Mouse (Mus musculus): ENCODE data around the gene Olfr695. TPM values are rescaled to one million over a fixed set of nuclear protein-coding genes. Genes with fewer than 3 reads are reported as not detected.
"Not testable (repeated sequence)": the region's sequence is repeated elsewhere in the genome, so short reads cannot be mapped to it uniquely, and the experiment has no call there.

Olfr695 gene
- total RNA-seq (2021): not detected

DNA sequence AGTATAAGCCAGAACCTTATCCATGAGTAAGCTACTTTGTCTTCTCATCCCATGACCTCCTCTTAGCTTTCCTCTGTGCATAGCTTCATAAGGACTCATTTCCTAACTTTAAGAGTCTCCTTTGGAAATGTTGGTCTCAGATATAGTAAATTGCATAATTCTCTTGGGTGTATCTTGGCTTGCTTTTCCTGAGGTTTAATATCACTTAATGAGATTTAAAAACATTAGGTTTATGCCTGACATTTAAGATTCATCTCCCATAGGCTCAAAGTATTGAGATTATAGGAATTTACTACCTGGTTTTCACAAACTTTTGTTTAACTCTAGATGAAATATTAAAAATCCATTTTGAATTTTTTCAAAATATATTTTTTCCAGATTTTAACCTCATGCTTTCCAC, at the start of gene Olfr695:
Gene Olfr695 (minus strand): TSS at position 101 of the 400 bp plus-strand sequence.
- DNase-seq: no peak
- intact Hi-C loops (cut with DNase I): no loop called here

DNA sequence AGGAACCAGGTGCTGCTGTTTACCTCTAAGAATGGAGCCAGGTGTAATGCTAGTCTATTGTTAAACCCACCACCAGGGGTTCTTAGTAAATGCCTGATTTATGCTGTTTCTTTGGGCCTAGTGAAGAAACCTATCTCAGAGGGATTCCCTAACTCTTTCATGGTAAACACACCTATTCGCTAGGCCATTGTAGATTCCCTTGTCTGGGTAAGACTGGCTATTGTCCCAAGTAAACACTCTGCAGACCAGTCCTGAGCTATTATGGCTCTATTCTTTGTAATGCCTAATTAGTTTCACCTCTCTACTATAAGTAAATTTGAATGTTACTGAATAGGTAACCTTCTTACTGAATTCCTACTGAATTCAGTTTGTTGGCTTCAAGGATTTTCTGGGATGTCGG, 44.8 kb upstream of the Olfr695 start:
- intact Hi-C loops (cut with DNase I); DNase-seq: not testable (repeated sequence)

DNA sequence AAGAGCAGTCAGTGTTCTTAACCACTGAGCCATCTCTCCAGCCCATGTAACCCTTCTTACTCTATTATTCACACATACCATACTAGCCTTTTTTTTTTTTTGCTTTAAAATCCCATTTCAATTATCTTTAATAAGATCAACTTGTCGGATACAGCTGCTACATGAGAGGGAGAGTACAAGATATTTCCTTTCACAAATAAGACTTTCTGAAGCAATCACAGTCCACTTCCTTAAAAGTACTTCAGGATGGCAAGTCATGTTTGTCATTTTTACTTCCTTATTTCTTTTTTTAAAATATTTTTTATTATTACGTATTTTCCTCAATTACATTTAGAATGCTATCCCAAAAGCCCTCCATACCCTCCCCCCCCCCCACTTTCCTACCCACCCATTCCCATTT, 42.6 kb upstream of the Olfr695 start:
- intact Hi-C loops (cut with DNase I): no loop called here
- no peak for DNase-seq

DNA sequence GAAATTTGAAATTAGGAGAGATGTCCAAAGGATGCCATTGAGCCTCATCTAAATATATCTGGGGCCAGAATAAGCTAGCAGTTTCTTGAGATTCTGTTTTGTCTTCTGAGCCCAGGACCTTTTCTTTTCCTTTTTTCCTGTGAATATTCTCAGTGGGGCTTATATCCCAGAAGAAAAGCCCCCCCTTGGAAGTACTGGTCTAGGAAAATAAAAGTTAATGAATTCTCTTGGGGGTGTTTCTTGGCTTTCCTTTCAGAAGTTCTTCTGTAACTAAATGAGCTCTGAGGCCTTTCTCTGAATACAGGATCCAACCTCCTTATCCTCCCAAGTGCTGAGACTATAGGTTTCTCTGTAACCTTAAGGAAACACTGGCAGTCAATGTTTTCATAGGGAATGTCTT, 39.1 kb upstream of the Olfr695 start, which contains the start of gene Olfr698:
Gene Olfr698 (minus strand): TSS at position 101 of the 400 bp plus-strand sequence.
- DNase-seq: no peak
- intact Hi-C loops (cut with DNase I): no loop called here

DNA sequence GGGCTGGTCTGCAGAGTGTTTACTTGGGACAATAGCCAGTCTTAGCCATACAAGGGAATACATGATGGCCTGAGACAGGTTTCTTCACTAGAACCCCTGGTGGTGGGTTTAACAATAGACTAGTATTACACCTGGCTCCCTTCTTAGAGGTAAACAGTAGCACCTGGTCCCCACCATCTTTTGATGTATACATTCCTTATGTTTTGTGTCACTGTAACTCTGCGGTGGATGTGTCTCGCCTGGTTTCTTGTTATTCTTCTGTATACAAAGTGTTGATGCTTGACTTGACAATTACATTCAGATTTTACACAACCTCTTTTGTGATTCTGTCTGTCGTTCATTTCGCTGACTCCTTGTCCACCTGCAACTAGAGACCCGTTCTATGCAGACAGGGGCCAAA, 29.6 kb upstream of the Olfr695 start:
- intact Hi-C loops (cut with DNase I): no loop called here
- DNase-seq: no peak

DNA sequence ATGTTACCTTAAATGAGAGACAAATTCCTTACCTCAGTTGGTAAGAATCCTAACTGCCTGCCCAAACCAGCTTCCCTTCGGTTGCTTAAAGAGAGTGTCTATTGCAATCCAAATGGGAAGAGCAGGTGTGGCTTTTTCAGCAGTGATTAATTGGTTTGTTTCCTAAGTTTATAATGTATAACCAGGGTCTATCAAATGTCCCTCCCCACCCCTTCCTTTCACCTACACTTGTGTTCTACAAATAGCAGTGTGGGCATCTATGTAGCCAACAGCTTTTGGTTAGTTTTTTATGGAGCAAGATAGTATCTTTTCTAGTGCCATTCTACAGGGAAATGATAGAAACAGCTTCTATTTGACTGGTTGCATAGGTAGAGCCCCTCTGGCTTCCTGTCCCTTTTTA, 26.1 kb upstream of the Olfr695 start, which contains the start of gene Olfr697:
Gene Olfr697 (minus strand): TSS at position 101 of the 400 bp plus-strand sequence.
- intact Hi-C loops (cut with DNase I): no loop called here
- DNase-seq: no peak

DNA sequence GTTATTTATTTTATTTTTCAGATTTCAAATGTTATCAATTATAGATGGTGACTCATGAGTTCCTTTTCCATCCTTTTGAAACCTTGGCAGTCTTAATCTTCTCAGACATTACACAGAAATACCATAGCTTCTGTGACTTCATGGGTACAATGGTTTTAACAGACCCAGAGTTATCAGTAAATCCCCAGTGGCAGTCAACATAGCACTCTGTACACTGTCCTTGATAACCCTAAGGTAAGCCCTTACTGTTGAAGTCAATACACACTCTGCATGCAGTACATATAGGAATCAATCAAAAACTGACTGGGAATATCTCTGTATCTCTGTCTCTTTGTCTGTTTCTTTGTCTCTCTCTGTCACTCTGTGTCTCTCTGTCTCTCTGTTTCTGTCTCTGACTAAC, 20.8 kb upstream of the Olfr695 start:
- intact Hi-C loops (cut with DNase I): no loop called here
- no peak for DNase-seq

DNA sequence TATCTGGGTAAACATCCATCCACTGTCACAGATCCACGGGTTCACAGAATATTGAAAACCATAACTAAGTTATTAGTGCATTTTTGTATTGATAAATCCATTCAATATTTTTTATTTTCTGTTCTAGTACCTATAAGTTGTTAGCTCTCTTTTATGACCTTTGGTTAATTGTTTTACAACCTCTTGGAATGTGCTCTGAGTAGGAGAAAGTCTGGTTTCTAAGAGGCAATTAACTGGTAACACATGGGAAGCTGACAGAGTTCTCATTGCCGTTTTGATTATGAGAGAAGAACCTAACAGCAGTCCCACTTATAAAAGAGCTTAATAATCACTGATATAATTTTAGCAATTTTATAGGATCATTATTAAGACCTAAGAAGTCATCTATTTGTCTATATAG, 17.5 kb upstream of the Olfr695 start:
- no peak for DNase-seq
- intact Hi-C loops (cut with DNase I): no loop called here

DNA sequence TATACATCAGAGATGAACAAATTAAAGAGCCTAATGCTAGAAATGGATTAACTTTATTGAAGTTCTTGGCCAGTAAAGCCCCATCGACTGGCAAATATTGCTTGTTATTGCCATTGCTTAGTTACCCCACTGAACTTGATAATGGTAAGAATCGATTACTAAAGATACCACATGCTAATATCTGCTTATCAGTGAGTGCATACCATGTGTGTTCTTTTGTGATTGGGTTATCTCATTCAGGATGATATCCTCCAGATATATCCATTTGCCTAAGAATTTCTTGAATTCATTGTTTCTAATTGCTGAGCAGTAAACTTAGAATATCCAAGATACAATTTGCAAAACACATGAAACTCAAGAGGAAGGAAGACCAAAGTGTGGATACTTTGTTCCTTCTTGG, 9.5 kb upstream of the Olfr695 start:
- DNase-seq; intact Hi-C loops (cut with DNase I): not testable (repeated sequence)

DNA sequence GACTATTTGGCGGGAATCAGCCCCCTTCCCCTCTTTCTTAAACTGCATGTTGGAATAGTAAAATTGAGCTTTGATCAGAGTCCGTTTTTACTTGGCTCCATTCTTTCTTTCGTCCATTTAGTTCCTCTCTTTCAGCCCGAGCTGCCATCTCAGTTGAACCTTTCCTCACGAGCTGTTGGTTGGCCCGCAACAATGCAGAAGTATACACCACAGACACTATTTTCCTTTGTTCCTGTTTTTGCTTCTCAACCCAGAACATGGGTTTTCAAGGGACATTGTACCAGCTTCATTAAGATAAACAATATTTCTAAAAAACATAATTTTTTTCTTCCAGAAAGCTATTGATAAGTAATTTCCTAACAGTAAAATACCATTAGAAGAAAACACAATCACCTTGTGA, 4.7 kb downstream of the Olfr695 start:
- intact Hi-C loops (cut with DNase I): no loop called here
- no peak for DNase-seq

DNA sequence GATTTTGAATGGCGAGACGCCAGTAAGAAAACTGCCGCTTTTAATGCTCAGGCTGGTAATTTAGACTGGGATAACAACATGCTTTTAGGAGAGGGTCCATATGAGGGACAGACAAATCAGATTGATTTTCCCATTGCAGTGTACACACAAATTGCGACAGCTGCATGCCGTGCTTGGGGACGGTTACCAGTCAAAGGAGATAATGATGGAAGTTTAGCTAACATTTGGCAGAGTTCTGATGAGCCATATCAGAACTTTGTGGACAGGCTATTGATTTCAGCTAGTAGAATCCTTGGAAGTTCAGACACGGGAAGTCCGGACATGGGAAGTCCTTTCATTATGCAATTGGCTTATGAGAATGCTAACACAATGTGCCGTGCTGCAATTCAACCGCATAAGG, 8.5 kb downstream of the Olfr695 start:
- DNase-seq: not testable (repeated sequence)

DNA sequence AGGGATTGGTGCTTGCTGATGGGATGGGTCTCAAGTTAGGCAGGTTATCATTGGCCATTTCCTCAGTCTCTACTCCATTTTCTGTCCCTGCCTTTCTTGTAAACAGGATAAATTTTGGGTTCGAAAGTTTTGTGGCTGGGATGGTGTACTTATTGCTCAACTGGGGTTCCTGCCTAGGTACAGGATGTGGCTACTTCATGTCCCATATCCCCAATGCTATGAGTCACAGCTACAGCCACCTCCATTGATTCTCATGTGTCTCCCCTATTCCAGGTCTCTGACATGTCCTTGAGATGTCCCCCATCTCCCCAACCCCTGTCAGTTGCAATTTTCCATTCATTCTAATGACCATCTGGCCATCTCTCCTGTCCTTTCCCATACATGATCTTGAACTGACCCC, 19.3 kb downstream of the Olfr695 start:
- DNase-seq: no peak
- intact Hi-C loops (cut with DNase I): no loop called here

More for the DNA sequence above, 8.5 kb downstream of the Olfr695 start:
- intact Hi-C loops (cut with DNase I): not testable (repeated sequence)

DNA sequence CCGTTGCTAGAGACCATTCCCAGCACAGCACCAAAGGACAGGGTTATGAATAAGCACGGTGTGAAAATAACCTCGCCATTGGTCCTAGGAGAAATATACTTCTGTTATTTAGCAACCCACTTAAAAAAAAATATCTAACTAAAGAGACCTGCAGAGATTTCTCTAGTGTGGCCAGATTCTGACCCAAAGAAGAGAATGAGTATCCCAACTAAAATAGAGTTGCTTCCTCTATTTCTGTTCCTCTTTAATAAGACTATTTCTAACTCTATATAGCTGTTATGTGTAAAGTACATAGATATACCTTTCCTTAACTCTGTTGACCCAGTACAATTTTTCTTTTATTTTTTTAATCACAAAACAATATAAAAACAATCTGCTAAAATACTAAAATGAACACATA, 23.2 kb downstream of the Olfr695 start:
- no peak for DNase-seq
- intact Hi-C loops (cut with DNase I): no loop called here

DNA sequence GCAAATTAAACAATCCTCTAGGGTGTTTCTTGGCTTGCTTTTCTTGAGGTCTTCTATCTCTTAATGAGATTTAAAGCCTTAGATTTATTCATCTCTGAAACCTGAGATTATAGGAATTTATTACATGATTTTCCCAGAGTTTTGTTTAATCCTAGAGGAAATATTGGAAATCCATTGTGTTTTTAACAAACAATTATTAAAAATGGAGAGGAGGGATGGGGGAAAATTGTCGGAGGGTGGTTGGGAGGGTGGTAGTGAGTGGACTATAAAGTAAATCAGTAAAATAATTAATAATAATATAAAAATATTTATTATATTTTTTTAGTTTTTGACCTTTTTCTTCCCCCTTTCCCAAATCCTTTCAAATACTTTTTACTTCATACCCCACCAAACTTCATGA, 24.5 kb downstream of the Olfr695 start, which contains the start of gene Olfr694:
Gene Olfr694 (minus strand): TSS at position 101 of the 400 bp plus-strand sequence.
- intact Hi-C loops (cut with DNase I): no loop called here
- no peak for DNase-seq

DNA sequence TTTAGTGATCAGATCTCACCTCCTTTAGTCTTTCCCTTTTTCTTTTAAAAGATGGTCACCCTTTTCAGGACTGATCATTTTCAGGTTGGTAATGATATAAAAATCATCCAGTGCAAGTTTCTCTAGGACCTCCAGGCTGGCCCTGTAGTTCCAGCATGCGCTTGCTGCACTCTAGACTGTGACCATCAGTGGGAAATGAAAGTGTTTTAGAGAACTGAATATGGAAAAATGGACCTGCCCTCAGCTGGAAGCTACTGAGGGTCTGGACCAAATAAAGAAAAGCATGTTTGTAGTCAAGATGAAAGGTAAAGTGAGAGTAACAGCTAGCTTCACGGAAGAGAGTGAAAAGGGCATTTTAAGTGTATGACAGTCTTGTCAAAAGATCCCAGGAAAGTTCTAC, 30.8 kb downstream of the Olfr695 start:
- no peak for DNase-seq
- intact Hi-C loops (cut with DNase I): no loop called here

DNA sequence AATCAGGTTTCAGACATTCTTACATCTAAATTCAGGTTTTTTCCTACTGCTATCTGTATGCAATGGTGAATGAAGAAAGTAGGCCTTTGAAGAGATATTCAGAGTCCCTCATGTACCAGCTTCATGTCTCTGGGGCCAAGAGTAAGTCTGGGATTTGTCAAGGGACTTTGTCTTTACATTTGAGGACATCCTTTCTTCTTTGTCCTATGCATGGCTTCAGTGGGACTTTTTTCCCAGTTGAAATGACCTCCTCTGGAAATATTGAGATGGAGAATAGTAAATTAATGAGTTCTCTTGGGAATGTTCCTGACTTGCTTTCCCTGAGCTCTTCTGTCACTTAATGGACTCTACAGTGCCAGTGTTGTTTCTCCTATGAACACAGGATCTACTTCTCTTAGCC, 35.7 kb downstream of the Olfr695 start, which contains the start of gene Olfr693:
Gene Olfr693 (minus strand): TSS at position 101 of the 400 bp plus-strand sequence.
- no peak for DNase-seq
- intact Hi-C loops (cut with DNase I): no loop called here

Other genes starting within 250 kb of the Olfr695 start
- gene Olfr693, start 35.8 kb downstream of the Olfr695 start, total RNA-seq (2021): not detected
- not detected for gene Olfr694, start 24.6 kb downstream of the Olfr695 start, total RNA-seq (2021)
- gene Olfr697, start 26.0 kb upstream of the Olfr695 start, total RNA-seq (2021): not detected
- not detected for gene Olfr698, start 39.0 kb upstream of the Olfr695 start, total RNA-seq (2021)
- gene Olfr699, start 76.8 kb upstream of the Olfr695 start, total RNA-seq (2021): not detected
- gene Olfr700, start 92.4 kb upstream of the Olfr695 start, total RNA-seq (2021): not detected
- not detected for gene Olfr701, start 97.7 kb upstream of the Olfr695 start, total RNA-seq (2021)
- not detected for gene Olfr702, start 117.5 kb upstream of the Olfr695 start, total RNA-seq (2021)
- not detected for gene Olfr703, start 127.0 kb upstream of the Olfr695 start, total RNA-seq (2021)
- not detected for gene Olfr704, start 146.8 kb upstream of the Olfr695 start, total RNA-seq (2021)
- not detected for gene Olfr705, start 160.5 kb upstream of the Olfr695 start, total RNA-seq (2021)
- not detected for gene Olfr706, start 171.8 kb upstream of the Olfr695 start, total RNA-seq (2021)
- not detected for gene Olfr707, start 184.8 kb upstream of the Olfr695 start, total RNA-seq (2021)
- gene Olfr1532-ps1, start 191.6 kb upstream of the Olfr695 start, total RNA-seq (2021): not detected
- gene Olfr709-ps1, start 215.8 kb upstream of the Olfr695 start, total RNA-seq (2021): not detected
- not detected for gene Olfr710, start 231.9 kb upstream of the Olfr695 start, total RNA-seq (2021)
- not detected for gene Olfr6, start 247.5 kb upstream of the Olfr695 start, total RNA-seq (2021)

Data from heart, postnatal 36 days (tissue).